Mouse (Mus musculus) thymus, postnatal 10 days (tissue): ENCODE measurements around the gene Gmppa.

ENCODE experiments used
- DNase-seq, 2 experiments: peaks; one replicate each; pipeline ENCODE4 v3.0.0; 2021; ENCODE audit warnings: low spot score in 2 of 2

Gene Gmppa

GRCm38 (mm10) chr1:75455433-75455832, 19.7 kb downstream of the Gmppa start:
- no peak for DNase-seq

- DNase-seq = no peak
Measured at GRCm38 (mm10) chr1:75455948-75456347, 20.2 kb downstream of the Gmppa start.

GRCm38 (mm10) chr1:75456746-75457564, 21.2 kb downstream of the Gmppa start:
- no peak for DNase-seq

- DNase-seq = no peak
Measured at GRCm38 (mm10) chr1:75457710-75458024, 21.9 kb downstream of the Gmppa start.

- DNase-seq = no peak
Measured at GRCm38 (mm10) chr1:75458025-75458788, 22.5 kb downstream of the Gmppa start.

- DNase-seq = no peak
Measured at GRCm38 (mm10) chr1:75458789-75459684, 23.3 kb downstream of the Gmppa start.

GRCm38 (mm10) chr1:75460297-75460696, 24.6 kb downstream of the Gmppa start:
- no peak for DNase-seq

GRCm38 (mm10) chr1:75462636-75463035, 26.9 kb downstream of the Gmppa start:
- DNase-seq = no peak

- DNase-seq = no peak
Measured at GRCm38 (mm10) chr1:75463652-75464204, 28.0 kb downstream of the Gmppa start.

GRCm38 (mm10) chr1:75467215-75467927, 31.6 kb downstream of the Gmppa start:
- DNase-seq = peak; percentile 25 to 64

GRCm38 (mm10) chr1:75469287-75469825, 33.6 kb downstream of the Gmppa start:
- no peak for DNase-seq

- no peak for DNase-seq
Measured at GRCm38 (mm10) chr1:75476441-75476840, 40.7 kb downstream of the Gmppa start.

GRCm38 (mm10) chr1:75477264-75477965, 41.7 kb downstream of the Gmppa start:
- DNase-seq = peak; percentile 58 to 80

GRCm38 (mm10) chr1:75477966-75478290, 42.2 kb downstream of the Gmppa start:
- DNase-seq = no peak

GRCm38 (mm10) chr1:75478497-75478896, 42.8 kb downstream of the Gmppa start:
- no peak for DNase-seq

GRCm38 (mm10) chr1:75478916-75479634, 43.3 kb downstream of the Gmppa start, which contains the start of the genes Chpf and Tmem198:
Gene Chpf (minus strand): TSS chr1:75479307.
Gene Tmem198 (plus strand): TSS chr1:75479532.
- DNase-seq = peak; percentile 93 to 95

GRCm38 (mm10) chr1:75479635-75479989, 43.9 kb downstream of the Gmppa start:
- no peak for DNase-seq

GRCm38 (mm10) chr1:75480036-75480435, 44.3 kb downstream of the Gmppa start:
- no peak for DNase-seq

- DNase-seq = no peak
Measured at GRCm38 (mm10) chr1:75480735-75481134, 45.0 kb downstream of the Gmppa start.

GRCm38 (mm10) chr1:75486561-75486960, 50.8 kb downstream of the Gmppa start:
- no peak for DNase-seq
